Mouse (Mus musculus) activated CD4-positive, CD25-positive, alpha-beta regulatory T cell, adult 4 months (primary cell): ENCODE measurements around the gene Srsf3. TPM values are rescaled to one million over a fixed set of nuclear protein-coding genes. Genes with fewer than 3 reads are reported as not detected.
A peak's percentile ranks its signal among the peaks of the same experiment; 100 is the strongest.
"Not testable (repeated sequence)": the region's sequence is repeated elsewhere in the genome, so short reads cannot be mapped to it uniquely, and the experiment has no call there.

Experiments used
- ATAC-seq: one replicate; pipeline ENCODE4 v1.8.0; 2017
- polyA plus RNA-seq, 2 experiments: library from polyadenylated mRNA; unstranded; fragments of 100-300 nt; shearing (Covaris generic); gene quantifications; one replicate each; pipeline ENCODE4 v1.2.1; 2017

Srsf3 gene
- polyA plus RNA-seq, 2 experiments from 2014 or later, result 265 to 364 TPM

- ATAC-seq, result peak; percentile 36
Measured at GRCm38 (mm10) chr17:29065971-29066370, 33.5 kb downstream of the Srsf3 start.

- not testable (repeated sequence) for ATAC-seq
Measured at GRCm38 (mm10) chr17:29067416-29067815, 35.0 kb downstream of the Srsf3 start.

- ATAC-seq, result no peak
Measured at GRCm38 (mm10) chr17:29067847-29068246, 35.4 kb downstream of the Srsf3 start.

- no peak for ATAC-seq
Measured at GRCm38 (mm10) chr17:29069063-29069462, 36.6 kb downstream of the Srsf3 start.

GRCm38 (mm10) chr17:29071820-29072219 lies 39.4 kb downstream of the Srsf3 start:
- no peak for ATAC-seq

- ATAC-seq, result no peak
Measured at GRCm38 (mm10) chr17:29072701-29073307, 40.4 kb downstream of the Srsf3 start.

GRCm38 (mm10) chr17:29073313-29073712 lies 40.9 kb downstream of the Srsf3 start:
- ATAC-seq, result no peak

GRCm38 (mm10) chr17:29074085-29074484 lies 41.7 kb downstream of the Srsf3 start:
- ATAC-seq, result no peak

- no peak for ATAC-seq
Measured at GRCm38 (mm10) chr17:29076235-29076634, 43.8 kb downstream of the Srsf3 start.

- ATAC-seq, result no peak
Measured at GRCm38 (mm10) chr17:29077786-29078509, 45.5 kb downstream of the Srsf3 start.

GRCm38 (mm10) chr17:29078519-29079383 lies 46.3 kb downstream of the Srsf3 start:
- peak; percentile 20 for ATAC-seq

GRCm38 (mm10) chr17:29080758-29081617 lies 48.6 kb downstream of the Srsf3 start:
- no peak for ATAC-seq

- ATAC-seq, result peak; percentile 78
Measured at GRCm38 (mm10) chr17:29081618-29082381, 49.4 kb downstream of the Srsf3 start.

GRCm38 (mm10) chr17:29083586-29083985 lies 51.2 kb downstream of the Srsf3 start:
- no peak for ATAC-seq

- ATAC-seq, result no peak
Measured at GRCm38 (mm10) chr17:29084656-29085055, 52.2 kb downstream of the Srsf3 start.

- no peak for ATAC-seq
Measured at GRCm38 (mm10) chr17:29085266-29085665, 52.8 kb downstream of the Srsf3 start.

GRCm38 (mm10) chr17:29086916-29087315 lies 54.5 kb downstream of the Srsf3 start:
- no peak for ATAC-seq

GRCm38 (mm10) chr17:29090776-29091175 lies 58.3 kb downstream of the Srsf3 start, which contains the start of gene Cdkn1a:
Gene Cdkn1a (plus strand): TSS chr17:29090976.
- ATAC-seq, result no peak

- no peak for ATAC-seq
Measured at GRCm38 (mm10) chr17:29091348-29091944, 59.0 kb downstream of the Srsf3 start.

GRCm38 (mm10) chr17:29092497-29092896 lies 60.1 kb downstream of the Srsf3 start:
- ATAC-seq, result no peak
